Mouse (Mus musculus) large intestine, adult 2 months (tissue): ENCODE data around the gene Fxyd2. TPM values are rescaled to one million over a fixed set of nuclear protein-coding genes. Genes with fewer than 3 reads are reported as not detected.

Experiments used
- DNase-seq: peaks from one replicate; pipeline ENCODE4 v3.0.0-alpha.2; 2012; ENCODE audit warnings: low read depth, low spot score
- WGBS: fragments of 180-500 bp; shearing (Covaris S2); methylation state at CpG from one replicate; pipeline ENCODE4 v1.1.7; 2018; 5-methylcytosine and 5-hydroxymethylcytosine counted together
- polyA plus RNA-seq: library from polyadenylated mRNA; depleted of rRNA; stranded (reverse); fragments of >200 nt; gene quantifications from 2 replicates; pipeline ENCODE4 v1.2.3, GENCODE M21; 2012

The Fxyd2 gene
- polyA plus RNA-seq, 1 experiment, result 4.0 TPM

- peak; percentile 60 for DNase-seq
- 40% methylated on average over 12 of the region's 12 CpGs for WGBS
These were observed 11.0 kb upstream of the Fxyd2 start for GRCm38 (mm10) chr9:45388385-45388994.

- no peak for DNase-seq
- 86% methylated on average over 8 of the region's 8 CpGs for WGBS
These were observed 9.9 kb upstream of the Fxyd2 start for GRCm38 (mm10) chr9:45389596-45389995.

DNA sequence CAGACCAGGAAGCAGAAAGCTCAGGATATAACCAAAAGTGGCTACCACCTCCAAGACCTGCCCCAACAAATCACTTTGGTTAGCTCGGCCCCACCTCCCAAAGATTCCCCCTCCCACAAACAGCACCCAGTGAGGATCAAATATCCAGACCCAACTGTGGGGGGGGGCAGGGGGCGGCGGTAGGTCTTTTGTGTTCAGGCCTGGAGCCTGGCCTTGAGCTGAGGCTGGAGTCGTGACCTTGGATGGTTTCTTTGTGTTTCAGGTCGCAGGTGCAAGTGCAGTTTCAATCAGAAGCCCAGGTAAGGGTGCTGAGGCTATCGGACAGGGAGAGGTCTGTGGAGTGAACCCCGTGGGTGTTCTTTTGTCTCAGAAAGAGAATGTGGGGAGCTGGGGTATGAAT lies 8.2 kb upstream of the Fxyd2 start:
- DNase-seq, result no peak
- WGBS, result 57% methylated on average over 7 of the region's 7 CpGs

DNA sequence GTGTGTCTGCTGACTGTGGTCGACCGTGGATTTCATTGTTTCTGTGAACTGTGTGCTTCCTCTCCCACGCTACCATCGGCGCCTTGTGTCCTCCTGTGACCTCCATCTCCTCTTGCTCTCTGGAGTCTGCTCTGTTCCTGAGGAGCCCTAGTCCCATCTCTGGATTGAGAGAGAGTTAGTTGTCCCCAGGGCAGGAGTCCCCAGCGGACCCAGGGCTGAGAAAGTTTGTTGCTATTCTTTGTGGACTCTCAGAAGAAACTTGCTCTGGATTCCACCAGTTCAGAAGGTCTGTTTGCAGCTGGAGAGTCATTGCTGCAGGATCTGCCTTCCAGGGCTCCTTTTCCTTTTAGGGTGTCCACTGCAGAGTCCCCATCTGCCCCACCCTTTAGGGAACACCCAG lies 4.3 kb upstream of the Fxyd2 start:
- WGBS, result 70% methylated on average over 6 of the region's 6 CpGs
- no peak for DNase-seq

DNA sequence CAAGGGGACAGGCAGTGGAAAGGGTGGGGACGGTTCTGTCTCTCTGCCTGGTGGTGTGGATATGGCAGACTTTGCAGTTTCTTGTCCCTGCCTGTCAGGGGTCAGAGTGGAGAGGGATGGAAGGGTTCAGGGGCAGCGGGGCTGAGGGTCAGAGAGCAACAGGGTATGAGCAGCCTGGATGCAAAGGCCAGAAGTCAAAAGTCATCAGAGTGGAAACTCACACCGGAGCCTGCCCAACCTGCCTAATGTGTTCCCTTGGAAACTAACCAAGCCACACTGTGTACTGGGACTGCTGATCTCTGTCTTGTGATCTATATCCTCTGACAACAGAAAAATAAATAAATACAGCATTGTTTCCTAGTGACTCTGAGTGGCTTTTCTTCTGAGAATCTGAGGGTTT lies 3.7 kb upstream of the Fxyd2 start:
- WGBS, result 43% methylated on average over 3 of the region's 3 CpGs
- DNase-seq, result no peak

DNA sequence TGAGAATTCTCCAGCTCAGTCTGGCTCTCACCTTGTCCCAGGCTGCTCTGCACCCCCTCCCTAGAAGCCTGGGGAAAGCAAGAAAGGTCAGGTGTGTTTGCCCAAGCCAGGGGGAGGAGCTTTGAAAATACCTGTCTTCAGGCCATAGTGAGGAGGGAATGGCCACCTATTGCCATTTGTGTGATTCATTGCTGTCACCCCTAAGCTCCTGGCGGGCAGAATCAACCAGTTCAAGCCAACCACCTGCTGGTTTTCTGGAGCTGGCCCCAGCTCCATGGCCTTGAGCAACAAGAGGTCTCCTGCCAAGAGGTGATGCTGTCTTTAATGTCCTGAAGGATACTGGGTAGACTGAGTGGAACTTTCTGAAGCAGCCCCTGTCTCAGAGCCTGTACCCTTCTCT lies 1.1 kb upstream of the Fxyd2 start:
- 25% methylated on average over 1 of the region's 1 CpGs for WGBS
- DNase-seq, result no peak

DNA sequence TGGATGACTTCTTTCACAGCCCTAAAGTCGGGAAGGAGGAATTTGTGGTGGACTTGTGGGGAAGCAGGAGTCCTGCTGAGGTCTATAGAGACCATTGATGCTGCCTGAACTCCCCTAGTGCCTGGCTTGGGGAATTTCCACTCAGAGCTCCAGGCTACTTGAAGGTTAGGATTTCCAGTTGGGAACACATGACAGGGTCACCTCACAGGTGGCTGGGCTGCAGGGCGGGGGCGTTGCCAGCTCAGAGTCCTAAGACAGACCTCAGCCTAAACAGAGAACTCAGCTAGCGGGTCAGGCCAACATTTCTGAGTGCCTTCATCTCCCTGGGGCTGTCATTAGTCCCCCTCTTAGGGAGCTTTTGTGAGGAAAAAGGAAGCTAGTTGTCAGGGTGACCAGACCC lies 2.4 kb downstream of the Fxyd2 start:
- no peak for DNase-seq
- WGBS, result 54% methylated on average over 4 of the region's 4 CpGs

GRCm38 (mm10) chr9:45402957-45403356 lies 3.5 kb downstream of the Fxyd2 start:
- no peak for DNase-seq

GRCm38 (mm10) chr9:45405694-45406093 lies 6.2 kb downstream of the Fxyd2 start:
- WGBS, result 38% methylated on average over 5 of the region's 5 CpGs
- DNase-seq, result no peak

More at GRCm38 (mm10) chr9:45402957-45403356, 3.5 kb downstream of the Fxyd2 start:
- 18% methylated on average over 2 of the region's 2 CpGs for WGBS

DNA sequence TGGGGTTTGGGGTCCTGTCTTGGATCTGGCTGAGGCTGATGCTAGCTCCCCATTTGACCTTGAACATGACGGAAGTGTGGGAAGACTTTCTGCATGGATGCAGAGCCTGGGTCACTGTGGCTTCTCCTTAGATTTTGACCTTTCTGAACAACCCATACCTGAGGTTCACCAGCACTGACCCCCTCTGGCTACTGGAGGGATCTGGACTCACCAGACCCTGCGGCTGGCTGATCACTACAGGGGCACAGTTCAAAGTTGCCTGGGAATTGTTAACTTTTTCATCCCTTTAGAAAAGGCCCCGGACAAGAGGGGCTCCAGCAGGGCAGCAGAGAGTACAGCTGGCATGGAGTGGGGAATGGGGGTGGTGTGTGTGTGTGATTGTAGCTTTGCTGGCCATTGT lies 7.3 kb downstream of the Fxyd2 start:
- no peak for DNase-seq
- 87% methylated on average over 3 of the region's 3 CpGs for WGBS

- 32% methylated on average over 33 of the region's 33 CpGs for WGBS
- DNase-seq, result peak; percentile 37
These were observed 8.5 kb downstream of the Fxyd2 start for GRCm38 (mm10) chr9:45407706-45408675.

- no peak for DNase-seq
- WGBS, result 74% methylated on average over 5 of the region's 5 CpGs
These were observed 10.7 kb downstream of the Fxyd2 start for GRCm38 (mm10) chr9:45410193-45410592.

DNA sequence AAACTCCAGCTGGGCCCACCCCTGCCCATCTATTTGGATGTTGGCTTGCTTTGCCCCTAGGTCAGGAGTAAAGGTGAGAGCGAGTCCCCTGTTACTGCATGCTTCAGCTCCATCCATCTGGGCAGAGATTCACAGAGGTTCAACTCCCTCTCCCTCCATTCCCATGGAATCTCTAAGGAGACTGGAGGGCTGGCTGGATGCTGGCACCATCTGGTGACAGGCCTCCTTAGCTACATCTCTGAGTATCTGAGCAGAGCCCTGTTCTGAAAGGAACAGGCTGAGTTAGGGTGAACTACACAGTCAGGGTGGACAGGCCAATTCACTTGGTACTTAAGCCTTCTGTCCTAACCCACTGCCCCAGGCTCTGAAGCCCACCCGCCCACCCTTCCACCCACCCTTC lies 11.1 kb downstream of the Fxyd2 start:
- 86% methylated on average over 2 of the region's 2 CpGs for WGBS

GRCm38 (mm10) chr9:45411111-45411510 lies 11.6 kb downstream of the Fxyd2 start:
- WGBS, result 77% methylated on average over 3 of the region's 3 CpGs
- DNase-seq, result no peak

More for the DNA sequence above, 11.1 kb downstream of the Fxyd2 start:
- no peak for DNase-seq

DNA sequence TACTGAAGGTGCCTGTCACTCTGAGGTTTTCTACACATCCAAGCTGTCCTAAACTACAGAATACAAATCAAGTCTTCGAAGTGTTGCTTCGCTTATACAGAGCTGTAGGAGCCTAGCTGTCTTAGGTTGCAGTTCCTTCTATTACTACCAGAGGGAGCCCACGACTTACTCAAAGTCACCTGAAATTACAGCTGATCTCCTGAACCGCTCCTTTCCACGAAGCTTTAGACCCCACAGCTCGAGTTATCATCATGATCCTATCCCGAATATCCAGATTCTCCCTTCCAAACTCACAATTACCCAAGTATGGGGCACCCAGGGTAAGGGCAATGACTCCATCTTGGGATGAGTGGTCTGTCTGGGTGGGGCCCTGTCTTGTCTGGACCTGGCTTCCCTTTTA lies 12.3 kb downstream of the Fxyd2 start:
- peak; percentile 16 for DNase-seq
- WGBS, result 12% methylated on average over 7 of the region's 7 CpGs

DNA sequence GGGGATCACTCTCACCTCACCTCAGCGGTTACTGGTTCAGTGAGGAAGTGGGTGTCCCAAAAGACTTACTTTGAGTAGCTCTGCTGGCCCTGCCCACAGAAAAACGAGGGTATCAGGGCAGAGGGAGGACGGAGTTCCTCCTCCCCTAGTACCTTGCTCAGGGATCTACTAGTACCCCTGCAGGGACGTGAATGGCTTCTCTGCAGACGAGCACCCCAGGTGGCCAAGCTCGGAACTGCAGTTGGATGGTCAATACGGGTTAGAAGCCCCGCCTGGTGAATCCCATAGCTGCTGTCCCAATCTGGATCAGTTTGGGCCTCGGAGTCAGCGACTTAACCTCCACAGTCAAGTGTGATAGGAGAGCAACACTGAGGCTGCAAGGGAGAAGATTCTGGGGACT lies 12.8 kb downstream of the Fxyd2 start:
- DNase-seq, result peak; percentile 51
- 2% methylated on average over 10 of the region's 10 CpGs for WGBS

- WGBS, result 82% methylated on average over 4 of the region's 4 CpGs
- DNase-seq, result no peak
These were observed 13.4 kb downstream of the Fxyd2 start for GRCm38 (mm10) chr9:45412700-45413477.

DNA sequence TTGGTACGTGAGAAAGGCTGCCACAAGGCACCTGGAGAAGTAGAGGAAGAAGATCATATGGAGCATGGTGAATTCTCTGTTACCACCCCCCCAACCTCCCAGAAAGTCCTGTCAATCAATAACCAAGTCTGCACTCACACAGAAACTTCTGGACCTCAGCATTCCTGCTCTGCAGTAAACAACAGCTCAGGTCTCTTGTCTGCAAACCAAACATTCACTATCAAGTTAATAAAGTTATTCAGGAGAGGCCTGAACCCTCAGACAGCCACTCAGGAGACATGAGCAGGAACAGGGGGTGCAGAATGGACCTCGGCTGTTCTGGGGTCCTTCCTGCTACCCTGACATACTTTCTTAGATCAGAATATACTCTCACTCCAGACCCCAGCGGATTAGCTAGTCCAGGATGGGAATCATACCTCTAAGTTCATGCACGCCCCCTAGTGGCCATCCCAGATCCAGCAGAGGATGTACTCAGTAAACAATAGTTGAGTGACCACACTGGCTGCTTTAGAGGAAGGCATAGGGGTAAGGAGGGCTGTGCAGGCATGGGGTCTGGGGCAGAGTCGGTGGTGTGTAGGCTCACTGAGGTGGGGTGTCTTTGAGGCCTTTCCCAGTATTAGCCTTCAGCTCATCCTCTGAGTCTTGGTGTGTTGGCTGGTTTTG lies 14.1 kb downstream of the Fxyd2 start:
- no peak for DNase-seq

GRCm38 (mm10) chr9:45415912-45416311 lies 16.4 kb downstream of the Fxyd2 start:
- WGBS, result 60% methylated on average over 4 of the region's 4 CpGs
- DNase-seq, result no peak

More for the DNA sequence above, 14.1 kb downstream of the Fxyd2 start:
- WGBS, result 55% methylated on average over 5 of the region's 5 CpGs

- 7% methylated on average over 8 of the region's 8 CpGs for WGBS
- peak; percentile 36 for DNase-seq
These were observed 17.8 kb downstream of the Fxyd2 start for GRCm38 (mm10) chr9:45417245-45417644.
